Mouse (Mus musculus) mouse embryonic stem cell (cell line): ENCODE measurements around the gene Nxpe2.

Experiments
- in situ Hi-C, 2 experiments: fragments of 300-500 bp; cut with MboI; formaldehyde crosslinking; loops; 1 replicate in 1 of 2; 3 replicates in 1 of 2; pipeline ENCODE4 v1.14.3; 2019 to 2020; ENCODE audit warnings: low sequenced_read_pairs in 2 of 2, low pct_unique_long_range_greater_than_20kb in 1 of 2, mixed read lengths in 1 of 2; ENCODE audit not compliant: unreplicated experiment in 1 of 2

Nxpe2 gene

GRCm38 (mm10) chr9:48353148-48353698, at the start of gene Nxpe2:
Gene Nxpe2, minus strand, starts transcription at chr9:48353454.
- in situ Hi-C loops = no loop called here

GRCm38 (mm10) chr9:48389983-48390382, 36.7 kb upstream of the Nxpe2 start:
- in situ Hi-C loops = no loop called here

- in situ Hi-C loops = no loop called here
Measured at GRCm38 (mm10) chr9:48388451-48388850, 35.2 kb upstream of the Nxpe2 start.

GRCm38 (mm10) chr9:48374357-48374756, 21.1 kb upstream of the Nxpe2 start:
- in situ Hi-C loops = no loop called here

GRCm38 (mm10) chr9:48373232-48373878, 20.1 kb upstream of the Nxpe2 start:
- in situ Hi-C loops = no loop called here

- in situ Hi-C loops = no loop called here
Measured at GRCm38 (mm10) chr9:48362743-48363142, 9.5 kb upstream of the Nxpe2 start.

GRCm38 (mm10) chr9:48361815-48362631, 8.8 kb upstream of the Nxpe2 start:
- in situ Hi-C loops = no loop called here

- in situ Hi-C loops = no loop called here
Measured at GRCm38 (mm10) chr9:48360826-48361225, 7.6 kb upstream of the Nxpe2 start.

- in situ Hi-C loops = no loop called here
Measured at GRCm38 (mm10) chr9:48357097-48357496, 3.8 kb upstream of the Nxpe2 start.

- in situ Hi-C loops = no loop called here
Measured at GRCm38 (mm10) chr9:48354793-48355192, 1.5 kb upstream of the Nxpe2 start.

- in situ Hi-C loops = no loop called here
Measured at GRCm38 (mm10) chr9:48354122-48354521, 868 bp upstream of the Nxpe2 start.

- in situ Hi-C loops = loop anchor here in 1 of 2 experiments (5.0 kb wide), 1 partner anchor 79 kb away; no protein-coding TSS in a partner anchor
Measured at GRCm38 (mm10) chr9:48345866-48346265, 7.4 kb downstream of the Nxpe2 start.

- in situ Hi-C loops = loop anchor here in 1 of 2 experiments (5.0 kb wide), 1 partner anchor 78 kb away; no protein-coding TSS in a partner anchor
Measured at GRCm38 (mm10) chr9:48345456-48345855, 7.8 kb downstream of the Nxpe2 start.

GRCm38 (mm10) chr9:48340708-48341380, 12.4 kb downstream of the Nxpe2 start:
- in situ Hi-C loops = no loop called here

GRCm38 (mm10) chr9:48339563-48339962, 13.7 kb downstream of the Nxpe2 start:
- in situ Hi-C loops = no loop called here

- in situ Hi-C loops = no loop called here
Measured at GRCm38 (mm10) chr9:48338783-48339455, 14.3 kb downstream of the Nxpe2 start.

- in situ Hi-C loops = no loop called here
Measured at GRCm38 (mm10) chr9:48329597-48329996, 23.7 kb downstream of the Nxpe2 start.

- in situ Hi-C loops = no loop called here
Measured at GRCm38 (mm10) chr9:48326338-48326737, 26.9 kb downstream of the Nxpe2 start.
